Mouse (Mus musculus): ENCODE measurements around the gene Arhgap20.
A peak's percentile ranks its signal among the peaks of the same experiment; 100 is the strongest.

The Arhgap20 gene

DNA sequence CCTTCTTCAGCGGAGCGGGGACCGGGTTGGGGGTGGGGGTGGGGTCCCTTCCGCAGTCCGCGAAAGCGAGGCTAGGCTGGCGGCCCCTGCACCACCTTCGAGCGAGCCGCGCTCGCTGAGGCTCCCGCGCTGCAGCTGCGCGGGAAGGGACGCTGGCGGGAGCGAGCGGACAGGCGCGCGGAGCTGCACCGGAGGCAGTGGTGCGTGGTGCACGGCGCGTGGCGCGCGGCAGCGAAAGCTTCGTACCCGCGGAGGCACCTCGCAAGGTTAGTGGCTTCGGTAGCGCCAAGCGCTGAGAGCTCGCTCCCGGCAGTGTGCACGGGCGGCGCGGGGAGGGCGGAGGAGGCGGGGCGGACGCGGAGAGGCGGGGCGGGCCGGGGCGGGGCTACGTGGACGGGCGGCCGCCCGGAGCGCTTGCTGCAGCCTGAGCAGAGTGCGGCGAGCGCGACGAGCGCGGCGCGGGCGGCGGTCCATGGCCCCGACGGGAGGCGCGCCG is at the start of gene Arhgap20:
TSS of gene Arhgap20 (plus strand) at position 417 of the 496 bp plus-strand sequence.
- DNase-seq = peak; percentile 52

DNA sequence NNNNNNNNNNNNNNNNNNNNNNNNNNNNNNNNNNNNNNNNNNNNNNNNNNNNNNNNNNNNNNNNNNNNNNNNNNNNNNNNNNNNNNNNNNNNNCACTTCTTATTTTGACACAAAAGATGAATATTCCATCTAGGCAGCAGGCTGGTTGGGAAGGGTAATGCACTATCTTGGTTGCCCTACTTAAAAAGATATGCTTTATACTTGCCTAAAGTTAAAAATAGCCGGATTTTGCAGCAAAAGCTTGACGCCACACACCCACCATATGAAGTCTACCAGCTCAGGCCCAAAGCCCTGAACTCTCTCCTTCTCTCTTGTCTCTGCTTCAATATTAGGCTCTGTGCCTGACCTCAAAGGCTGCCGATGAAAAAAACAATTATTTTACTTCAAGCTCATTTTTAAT is 46.3 kb upstream of the Arhgap20 start:
- no peak for DNase-seq

DNA sequence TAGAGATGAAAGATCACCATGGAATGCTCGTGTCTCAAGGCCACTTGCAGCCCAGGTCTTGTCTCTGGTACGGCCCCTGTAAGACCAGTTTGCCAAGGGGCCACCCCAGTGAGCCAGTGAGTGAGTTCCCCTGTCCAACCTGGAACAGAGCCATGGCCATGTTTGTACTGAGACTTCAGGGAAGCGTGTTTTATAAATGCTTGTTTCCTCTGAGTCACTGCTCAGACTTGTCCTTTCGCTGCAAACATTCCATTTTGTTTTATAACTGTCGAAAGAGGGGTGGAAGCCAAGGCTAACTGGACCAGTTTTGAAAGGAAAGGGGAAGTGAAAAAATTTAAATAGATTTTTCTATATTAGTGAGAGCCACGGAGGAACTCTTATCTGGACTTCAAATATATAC is 37.2 kb upstream of the Arhgap20 start:
- no peak for DNase-seq

DNA sequence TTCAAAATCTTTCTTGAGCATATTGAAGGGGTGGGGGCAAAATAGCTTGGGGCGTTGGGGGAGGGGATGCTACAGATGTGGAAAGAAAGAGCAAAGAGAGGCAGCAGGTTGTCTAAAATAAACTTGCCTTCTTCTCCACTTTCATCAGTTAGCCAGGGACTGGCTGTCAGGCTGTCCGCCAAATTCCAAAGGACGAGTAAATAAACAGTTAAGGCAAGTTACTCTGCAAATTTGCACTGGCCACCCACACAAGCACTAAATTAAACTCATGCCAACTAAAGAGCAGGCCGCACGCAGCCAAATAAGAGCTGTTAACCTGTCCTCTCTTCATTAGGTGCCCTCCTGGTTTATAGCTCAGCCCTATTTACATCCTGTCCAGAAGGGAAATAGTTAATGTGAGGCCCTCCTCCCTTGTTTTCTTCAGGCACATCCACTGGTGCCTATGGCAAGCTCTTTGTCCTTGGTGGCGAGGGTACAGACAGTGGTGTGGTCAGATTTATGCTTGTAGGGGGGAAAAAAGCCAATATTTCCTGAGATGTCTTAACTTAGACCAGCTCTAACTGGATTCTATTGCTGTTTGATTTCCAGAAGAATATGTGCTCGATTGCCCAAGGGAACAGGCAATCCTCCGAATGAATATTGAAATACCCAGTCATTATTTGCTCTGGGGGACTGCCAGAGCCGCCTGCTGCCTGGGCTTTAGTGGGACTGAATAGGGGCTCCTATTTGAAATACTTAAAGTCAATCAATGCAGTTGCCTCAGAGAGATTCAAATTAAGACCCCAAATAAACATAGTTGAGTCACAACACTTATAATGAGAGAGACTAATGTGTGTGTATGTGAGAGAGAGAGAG is 29.7 kb upstream of the Arhgap20 start:
- no peak for DNase-seq

DNA sequence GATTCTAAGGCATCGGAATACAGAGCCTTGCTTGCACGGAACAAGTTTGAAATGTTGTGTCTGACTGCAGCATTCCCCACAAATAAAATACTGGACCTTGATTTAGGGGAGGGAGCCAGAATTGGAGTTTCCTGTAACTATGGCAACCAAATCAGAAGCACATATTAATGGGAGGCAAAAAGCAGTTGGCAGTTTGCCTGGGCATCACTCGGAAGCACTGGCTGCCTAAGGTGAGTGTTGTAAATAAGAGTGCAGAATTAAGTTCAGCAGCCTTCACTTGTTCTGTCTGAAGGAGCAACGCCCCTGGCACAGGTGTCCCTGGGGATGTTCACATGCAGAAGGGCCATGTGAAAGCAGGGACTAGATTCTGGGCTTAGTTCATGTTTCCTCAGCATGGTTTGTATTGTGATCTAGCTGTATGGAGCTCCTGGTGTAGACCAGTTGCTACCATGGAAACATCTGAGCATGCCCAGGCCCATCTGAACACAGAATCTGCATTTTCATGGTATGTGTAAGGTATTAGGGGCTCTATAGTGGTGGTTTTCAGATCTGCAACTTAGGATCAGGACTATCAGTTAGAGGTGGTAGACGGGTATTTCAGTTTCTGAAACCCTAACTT is 28.3 kb upstream of the Arhgap20 start:
- no peak for DNase-seq

DNA sequence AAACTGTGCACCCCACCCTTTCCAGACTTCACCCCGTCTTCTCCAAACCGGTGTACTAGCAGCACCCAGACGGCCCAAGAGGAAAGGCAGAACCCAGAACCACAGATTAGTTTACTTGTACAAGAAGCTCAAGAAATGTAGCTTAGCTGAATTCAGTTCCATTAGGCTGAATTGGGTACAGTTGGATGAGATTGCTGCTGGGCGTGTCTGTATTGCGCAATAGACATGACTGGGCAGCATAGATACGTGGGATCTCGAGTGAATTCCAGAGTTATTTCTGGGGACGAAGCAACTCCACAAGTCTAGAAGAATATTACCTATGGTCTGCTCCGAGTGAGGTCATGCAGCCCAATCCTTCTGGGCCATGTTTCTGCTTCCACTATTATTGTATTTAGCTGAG is 26.8 kb upstream of the Arhgap20 start:
- DNase-seq = no peak

DNA sequence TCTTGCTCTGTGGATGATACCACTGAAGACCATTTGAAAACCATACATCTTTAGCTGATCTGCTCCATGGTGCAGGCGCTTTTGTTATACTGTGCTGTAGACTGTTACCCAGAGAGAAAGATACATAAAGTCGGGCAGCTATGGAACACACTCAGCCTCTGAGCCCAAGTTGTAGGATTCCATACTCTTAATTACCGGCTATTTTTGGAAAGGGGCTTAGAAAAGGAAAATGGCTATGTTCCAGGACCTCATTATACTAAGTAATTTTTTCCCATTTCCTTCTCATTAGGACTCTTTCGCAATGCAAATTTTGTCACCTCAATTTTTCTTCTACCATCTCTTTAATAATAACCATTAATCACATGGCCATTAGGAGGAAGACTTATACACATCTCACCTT is 25.3 kb upstream of the Arhgap20 start:
- DNase-seq = no peak

DNA sequence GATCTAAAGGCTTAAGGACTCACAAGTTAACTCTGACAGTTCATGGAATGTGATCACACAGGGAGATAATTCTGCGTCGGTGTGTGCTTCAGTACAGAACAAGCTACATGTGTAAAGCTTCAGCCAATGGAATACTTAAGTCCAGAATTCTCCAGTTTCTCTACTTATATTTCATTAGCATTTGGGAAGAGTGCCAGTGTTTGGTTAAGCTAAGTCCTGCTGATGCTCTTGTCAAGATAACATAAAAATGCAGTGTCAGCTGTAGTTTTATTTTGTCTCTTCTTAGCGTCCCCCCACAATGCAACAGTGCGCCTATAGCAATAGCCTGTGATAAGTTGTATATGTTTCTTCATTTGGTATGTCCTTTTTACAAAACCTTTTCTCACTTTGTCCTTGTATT is 15.0 kb upstream of the Arhgap20 start:
- DNase-seq = no peak

DNA sequence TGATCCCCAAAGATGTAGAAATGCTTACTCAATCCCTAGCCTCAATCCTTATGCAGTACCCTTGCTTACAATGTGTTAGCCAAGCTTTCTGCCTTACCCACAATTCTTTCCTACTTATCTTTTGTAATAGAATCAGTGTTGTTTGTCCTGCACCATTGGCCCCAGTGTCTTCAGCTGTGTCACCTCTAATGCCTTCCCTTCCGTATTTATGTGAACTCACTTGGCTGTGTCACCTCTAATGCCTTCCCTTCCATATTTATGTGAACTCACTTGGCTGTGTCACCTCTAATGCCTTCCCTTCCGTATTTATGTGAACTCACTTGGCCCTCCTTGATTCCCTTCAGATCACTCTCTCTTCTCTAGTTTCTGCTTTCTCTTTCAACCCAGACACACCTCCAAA is 4.1 kb upstream of the Arhgap20 start:
- DNase-seq = no peak

DNA sequence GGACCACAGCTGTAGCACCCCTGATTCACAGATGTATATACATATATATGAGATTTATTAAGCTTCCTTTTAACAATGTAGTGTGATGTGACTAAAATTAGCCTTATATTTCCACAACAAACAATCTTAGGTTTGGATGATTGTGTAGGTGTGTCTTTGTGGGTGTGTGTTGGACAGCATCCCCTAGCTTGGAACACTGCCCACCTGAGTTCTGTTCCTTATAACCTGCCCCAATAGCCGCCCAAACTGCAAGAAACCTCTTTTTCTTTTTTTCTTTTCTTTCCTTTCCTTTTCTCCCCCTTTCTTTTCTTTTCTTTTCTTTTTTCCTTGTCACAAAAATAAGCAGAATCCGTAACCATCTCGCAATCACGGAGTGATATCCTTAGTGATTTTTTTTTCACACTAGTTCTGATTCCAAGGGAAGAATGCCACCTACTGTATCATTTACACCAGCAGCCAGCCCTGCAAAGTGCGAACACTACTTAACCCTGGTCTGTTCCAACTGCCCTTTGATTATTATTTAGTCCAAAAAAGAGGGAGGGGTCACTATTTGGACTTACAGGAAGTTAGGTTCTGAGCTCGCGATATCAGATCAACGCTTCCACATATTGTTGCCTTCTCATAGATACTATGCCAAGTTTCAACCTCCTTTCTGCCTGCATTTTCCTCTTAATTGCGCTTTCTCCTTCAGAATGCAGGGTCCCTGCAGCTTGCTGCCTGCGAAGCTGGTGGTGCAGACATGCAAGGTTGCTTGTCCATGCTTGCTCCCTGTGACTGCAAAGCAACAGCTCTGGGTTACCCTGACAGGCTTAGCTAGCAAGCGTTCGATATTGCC is 879 bp upstream of the Arhgap20 start:
- peak; percentile 6 for DNase-seq

DNA sequence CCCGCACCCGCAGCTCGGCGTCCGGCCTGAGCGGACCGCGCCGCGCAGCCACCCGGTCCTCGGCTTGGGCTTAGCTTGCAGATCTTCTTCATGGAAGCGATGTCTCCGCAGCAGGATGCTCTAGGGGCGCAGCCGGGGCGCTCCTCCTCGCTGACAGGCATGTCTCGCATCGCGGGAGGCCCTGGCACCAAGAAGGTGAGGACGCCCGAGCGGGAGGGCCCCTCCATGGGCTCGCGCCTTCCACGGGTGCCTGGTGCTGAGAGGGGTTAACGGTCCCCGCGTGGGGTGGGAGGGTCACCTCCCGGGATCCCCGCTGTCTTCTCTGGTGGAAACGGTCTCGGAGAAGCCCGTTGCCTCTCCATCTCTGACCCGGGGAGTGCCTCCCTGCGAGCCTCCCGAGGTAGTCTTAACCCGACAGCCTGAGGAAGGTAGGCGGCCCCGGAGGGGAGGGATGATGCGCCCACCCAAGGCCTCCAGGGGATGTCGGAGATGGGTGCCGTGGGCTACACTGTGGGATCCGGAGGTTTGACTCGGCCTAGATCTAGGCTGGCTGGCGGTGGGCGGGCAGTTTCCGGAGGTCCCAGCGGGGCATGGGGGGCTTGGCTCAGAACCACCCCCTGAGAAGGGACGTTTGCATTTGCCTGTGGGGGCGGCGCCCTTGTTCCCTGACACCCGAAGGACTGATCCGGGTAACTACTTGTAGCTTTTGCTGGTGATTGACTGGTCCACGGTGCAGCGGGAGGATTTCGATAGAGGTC is 459 bp downstream of the Arhgap20 start:
- peak; percentile 22 for DNase-seq

DNA sequence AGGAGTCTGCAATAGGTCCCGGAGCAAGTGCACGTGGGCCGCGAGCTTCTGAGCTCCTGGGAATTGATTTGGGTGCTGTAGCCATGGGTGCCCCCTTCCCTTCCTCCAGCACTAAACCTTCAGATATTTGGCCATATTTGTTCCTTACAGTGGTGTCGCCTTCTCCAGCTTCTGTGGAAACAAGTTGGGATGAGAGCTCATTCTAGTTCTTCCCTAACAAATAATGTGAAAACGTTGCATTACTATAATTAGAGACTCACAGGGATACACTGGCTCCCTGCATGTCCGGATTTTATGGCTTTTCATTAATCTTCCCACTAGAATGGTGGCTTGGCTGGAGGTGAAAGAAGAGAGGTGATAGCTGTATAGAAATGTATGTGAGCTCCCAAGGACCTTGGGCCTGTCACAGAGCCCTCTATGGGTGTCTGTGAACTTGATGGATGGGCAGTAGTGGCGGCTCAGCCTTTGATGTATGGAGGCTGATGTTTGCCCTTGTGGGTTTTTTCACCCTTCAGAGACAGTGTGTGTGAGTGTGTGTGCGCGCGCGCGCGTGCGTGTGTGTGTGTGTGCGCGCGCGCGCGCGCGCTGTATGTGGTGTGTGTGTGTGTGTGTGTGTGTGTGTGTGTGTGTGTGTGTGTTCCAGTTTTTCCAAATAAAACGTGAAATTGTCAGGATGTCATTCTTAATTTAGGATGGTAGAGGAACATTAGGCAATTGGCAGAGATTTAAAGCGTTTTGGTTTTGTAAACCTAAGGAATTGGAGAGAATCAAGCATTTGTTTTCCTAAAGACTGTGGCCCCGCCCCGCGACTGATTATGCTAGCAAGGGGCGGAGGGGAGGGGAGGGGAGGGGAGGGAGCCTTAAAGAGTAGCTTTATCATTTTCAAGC is 1.3 kb downstream of the Arhgap20 start:
- no peak for DNase-seq

DNA sequence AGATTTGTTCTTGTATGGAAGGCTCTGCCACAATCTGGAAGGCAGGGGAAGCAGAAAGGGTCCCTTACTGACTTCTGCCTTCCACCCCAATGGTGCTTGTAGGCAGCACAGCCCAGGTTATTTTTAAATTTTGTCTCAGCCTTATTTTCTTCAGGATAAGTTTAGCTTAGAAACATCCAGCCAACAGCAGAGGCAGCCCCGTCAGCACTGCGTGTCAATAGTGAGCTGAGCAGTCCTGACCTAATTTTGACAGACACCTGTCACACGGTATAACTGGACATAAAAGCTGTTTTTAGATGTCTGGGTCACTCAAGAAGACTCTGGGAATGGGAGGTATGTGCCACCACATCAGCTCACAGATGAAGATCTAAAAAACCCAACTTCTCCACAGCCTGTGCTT is 9.1 kb downstream of the Arhgap20 start:
- no peak for DNase-seq

DNA sequence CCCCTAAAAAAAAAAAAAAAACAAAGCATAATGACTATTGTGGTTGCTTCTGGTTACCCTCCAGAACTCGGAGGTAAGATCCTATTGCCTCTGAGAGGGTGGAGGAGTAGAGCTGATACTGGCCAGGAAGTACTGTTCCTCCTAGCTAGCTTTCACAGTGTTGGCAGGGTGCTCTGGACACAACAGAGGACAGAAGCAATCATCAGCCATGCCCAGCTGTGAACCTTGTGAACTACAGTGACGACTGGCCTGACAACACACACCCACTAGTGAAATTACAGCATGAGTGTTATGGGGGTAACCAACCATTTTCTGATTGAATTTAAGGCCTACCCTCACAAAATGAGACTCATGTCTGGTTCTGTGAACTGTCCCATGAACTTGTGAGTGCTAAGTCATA is 11.3 kb downstream of the Arhgap20 start:
- no peak for DNase-seq

DNA sequence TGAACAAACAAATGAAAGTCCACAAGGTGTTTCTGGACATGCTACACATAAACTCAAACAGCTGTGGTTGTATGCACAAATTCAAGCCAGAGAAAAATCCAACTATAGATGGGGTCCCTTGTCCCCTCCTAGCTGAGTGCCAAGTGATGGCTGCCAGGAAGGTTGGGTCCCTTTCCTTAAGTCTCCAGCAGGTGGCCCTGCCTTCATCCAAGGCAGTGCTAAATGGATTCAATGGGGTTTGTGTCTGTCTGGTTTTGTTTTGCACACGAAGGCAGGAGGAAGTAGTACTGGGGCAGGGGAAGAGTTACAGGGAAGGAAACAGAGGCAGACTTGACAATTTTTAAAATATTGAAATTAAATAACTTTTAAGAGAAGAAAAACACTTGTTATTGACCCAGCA is 12.0 kb downstream of the Arhgap20 start:
- no peak for DNase-seq

DNA sequence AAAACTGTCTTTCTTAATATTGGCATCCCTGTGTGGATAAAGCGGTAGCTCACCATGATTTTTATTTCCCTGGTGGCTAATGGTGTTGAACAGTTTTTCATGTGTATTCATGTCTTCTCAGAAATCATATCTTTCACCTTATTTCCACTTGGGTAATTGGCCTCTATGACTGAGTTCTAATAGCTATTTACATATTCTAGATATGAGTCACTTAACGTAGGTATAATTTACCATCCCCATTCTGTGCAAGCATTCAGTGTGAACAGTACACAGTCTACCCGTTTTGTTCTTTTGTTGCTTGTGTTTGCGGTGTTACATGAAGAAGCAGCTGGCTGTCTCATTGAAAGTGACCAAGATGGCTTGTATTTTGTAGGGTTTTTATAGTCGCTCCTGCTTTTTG is 14.1 kb downstream of the Arhgap20 start:
- no peak for DNase-seq

DNA sequence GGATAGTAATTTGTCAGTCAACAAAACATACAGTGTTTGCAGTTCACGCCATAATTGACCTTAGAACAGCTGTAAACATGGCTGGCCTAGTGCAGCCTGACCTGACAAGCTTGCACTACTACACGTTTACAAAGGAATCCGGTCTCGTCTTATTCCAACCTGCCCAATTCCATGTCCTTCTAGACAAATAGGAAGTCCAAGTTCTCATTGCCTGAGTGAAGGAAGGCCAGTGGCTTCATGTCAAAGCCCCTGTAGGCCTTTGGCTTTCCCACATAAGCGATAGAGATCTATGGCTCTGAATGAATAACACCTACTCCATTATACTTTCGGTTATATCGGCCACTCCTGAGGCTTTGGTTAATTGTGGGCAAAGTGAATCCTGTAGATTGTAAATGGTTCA is 16.0 kb downstream of the Arhgap20 start:
- no peak for DNase-seq

DNA sequence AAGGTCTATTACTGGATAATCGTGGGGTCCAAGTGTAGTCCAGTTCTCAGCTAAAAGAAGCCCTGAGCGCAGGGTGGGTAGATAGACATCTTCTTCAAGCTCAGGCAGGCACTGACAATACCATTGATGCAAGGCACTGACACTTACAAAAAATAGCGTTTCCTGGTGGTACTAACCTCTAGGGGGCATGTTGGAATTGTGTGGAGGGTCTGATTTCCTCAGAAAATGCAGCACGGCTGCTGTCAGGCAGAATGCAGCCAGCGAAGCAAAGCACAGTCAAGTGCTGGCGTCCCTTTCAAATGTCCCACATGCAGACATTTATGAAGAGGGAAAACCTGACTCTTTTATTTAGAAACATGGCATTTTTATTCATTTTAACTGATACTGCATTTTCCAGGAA is 22.2 kb downstream of the Arhgap20 start:
- no peak for DNase-seq

DNA sequence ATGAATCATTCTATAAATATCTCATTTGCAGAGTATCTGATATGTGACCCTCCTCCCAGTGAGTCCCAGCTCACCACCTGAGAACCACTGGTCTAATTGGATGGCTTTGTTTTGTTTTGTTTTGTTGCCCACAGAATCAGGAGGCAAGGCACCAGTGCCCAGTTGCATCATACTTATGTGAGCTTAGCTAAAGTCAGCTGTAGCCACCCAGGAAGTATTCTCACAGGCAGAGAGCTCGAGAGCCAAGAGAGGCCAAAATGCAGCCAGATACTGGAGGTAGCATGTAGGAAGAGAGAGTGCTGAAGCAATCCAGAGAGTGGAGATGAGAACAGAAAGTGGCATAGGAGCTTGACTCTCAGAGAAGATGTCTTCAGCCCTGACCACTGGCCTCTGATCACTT is 23.3 kb downstream of the Arhgap20 start:
- DNase-seq = no peak

DNA sequence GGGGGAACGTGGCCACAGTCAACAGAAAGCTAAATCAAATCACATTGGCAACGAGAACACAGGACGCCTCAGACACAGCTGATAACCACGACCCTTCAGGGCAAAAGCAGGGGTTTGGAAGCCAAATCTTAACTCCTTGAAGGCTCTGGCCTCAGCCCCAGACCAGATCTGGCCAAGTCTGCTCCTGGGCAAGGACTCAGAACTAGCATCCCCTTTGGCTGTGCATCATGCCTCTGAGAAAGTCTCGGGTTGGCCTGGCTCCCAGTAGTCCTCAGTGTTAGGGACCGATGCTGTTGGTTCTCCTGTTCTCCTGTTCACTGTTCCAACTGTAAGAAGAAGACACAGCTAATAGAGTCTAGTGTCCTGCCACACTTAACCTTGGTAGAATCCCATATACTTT is 30.1 kb downstream of the Arhgap20 start:
- no peak for DNase-seq

DNA sequence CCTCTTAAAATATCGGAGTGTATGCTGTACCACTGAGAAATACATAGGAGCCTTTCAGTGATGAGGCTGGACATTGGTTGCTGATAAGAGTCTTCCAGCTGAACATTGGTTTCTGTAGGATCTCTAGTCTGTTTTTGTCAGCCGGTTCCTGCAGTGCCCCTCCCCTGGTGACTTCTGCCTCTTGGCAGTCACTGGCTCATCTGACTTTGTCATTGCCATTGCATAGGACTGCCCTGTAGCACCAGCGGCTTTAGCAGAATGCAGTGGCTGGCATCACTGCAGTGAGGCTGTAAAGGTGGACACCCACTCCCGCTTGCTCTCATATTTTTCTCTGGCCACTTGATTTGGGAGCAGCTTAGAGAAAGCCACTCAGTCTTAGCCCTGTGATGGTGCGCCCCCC is 33.1 kb downstream of the Arhgap20 start:
- DNase-seq = no peak

DNA sequence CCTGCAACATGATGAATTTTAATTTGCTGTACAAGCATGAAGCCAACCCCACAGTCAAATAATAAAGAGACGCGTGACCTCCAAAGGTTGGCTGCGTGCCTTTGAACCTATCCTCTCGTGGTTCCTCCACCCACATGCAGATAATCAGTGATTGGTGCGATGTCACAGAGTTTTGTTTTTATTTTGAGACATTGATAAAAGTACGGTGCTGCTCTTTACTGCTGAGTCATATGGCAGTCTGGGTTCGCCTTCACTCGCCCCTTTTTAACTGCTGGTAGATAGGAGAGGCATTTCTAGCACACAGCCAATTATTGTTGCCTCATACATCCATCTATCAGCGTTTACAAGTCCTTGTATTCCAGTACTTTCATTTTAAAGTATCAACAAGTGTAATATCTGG is 34.0 kb downstream of the Arhgap20 start:
- DNase-seq = no peak

Measured in kidney, adult 11 months (tissue).